Mouse (Mus musculus) heart, postnatal 0 days (tissue): ENCODE measurements around the gene Mill1.

ENCODE experiments used
- CTCF ChIP-seq: IDR thresholded peaks from 2 replicates; pipeline ENCODE4 v1.5.1; 2016; ENCODE audit warnings: antibody characterized with exemption, control low read depth, low read depth
- EP300 ChIP-seq: IDR thresholded peaks from 2 replicates; pipeline ENCODE4 v1.6.1; 2016; ENCODE audit warnings: antibody characterized with exemption, low read depth

DNA sequence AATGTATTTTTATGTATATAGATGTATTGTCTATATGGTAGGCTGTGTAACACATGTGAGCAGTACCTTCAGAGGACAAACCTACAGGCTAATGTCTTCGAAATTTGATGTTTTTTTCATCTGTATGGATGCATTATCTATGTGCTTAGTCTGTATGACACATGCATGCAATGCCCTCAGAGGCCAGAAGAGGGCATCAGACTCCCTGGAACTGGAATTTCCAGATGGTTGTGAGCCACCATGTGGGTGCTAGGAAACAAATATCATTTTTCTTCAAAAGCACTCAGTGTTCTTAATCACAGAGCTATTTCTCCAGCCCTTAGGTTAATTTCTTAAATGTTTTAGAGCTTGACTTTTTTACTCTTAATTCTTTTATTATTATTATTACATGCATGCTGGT lies 15.1 kb downstream of the Mill1 start:
- TF ChIP-seq CTCF (no peak), EP300 (no peak)
